Mouse (Mus musculus): Measurements from ENCODE around the gene Med16.
A peak's percentile ranks its signal among the peaks of the same experiment; 100 is the strongest.

The Med16 gene

DNA sequence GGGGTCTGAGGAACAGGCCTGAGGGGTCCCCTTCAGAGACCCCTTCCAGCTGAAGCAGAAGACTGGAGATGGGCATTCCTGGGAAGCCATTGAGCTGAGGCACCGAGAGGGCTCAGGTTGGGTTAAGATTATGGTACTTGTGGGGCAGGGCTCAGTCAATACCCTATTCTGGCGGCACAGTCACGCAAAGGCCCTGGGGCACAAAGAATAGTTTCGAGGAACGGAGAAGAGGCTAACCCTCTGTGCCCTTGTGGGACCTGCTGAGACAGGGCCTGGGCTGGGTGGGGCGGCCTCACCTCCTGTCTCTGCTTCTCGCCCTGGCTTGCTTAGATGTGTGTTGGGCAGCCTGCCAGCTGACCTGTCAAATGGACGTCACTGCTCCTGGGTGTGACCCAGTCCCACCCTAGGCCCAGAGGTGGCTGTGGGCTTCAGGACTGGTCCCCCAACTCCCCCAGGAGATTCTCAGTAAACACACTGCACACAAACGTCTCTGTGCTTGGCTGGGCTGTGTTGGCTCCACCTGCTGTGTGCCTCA is 24.5 kb upstream of the Med16 start:
- no peak for DNase-seq (ENCODE audit: low read depth, low spot score)

DNA sequence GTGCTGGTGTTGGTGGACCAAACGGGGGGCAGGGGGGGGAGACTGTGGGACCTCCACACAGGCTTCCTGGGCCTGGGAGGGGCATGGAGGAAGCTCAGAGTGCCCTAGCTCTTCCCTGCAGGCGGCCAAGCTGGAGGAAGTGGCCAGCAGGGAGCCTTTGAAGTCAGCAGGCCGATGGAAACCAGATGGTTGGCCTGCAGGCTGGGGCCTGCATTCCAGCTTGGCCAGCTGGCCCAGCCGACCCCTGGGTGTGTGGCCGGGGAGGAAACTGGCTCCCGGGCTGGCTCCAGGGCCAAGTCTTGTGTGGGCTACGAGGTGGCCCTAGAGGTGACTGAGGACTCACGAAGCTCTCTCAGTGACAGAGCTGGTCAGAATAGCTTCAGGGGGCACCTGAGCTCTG is 24.0 kb upstream of the Med16 start:
- no peak for DNase-seq (ENCODE audit: low read depth, low spot score)

DNA sequence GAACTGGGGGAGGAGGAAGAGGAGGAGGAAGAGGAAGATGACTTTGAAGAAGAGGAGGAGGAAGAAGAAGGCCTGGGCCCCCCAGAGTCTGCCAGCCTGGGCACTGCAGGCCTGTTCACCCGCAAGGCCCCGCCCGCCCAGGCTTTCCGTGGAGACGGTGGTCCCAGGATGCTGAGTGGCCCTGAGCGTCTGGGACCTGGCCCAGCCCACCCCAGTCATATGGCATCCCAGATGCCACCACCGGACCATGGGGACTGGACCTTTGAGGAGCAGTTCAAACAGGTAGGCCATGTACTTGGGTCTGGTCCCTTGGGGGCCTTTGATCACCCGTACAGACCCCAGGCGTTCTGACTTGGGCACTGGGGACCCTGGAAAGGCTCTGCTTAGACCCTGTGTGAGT is 23.1 kb upstream of the Med16 start:
- DNase-seq (ENCODE audit: low read depth, low spot score), result no peak

DNA sequence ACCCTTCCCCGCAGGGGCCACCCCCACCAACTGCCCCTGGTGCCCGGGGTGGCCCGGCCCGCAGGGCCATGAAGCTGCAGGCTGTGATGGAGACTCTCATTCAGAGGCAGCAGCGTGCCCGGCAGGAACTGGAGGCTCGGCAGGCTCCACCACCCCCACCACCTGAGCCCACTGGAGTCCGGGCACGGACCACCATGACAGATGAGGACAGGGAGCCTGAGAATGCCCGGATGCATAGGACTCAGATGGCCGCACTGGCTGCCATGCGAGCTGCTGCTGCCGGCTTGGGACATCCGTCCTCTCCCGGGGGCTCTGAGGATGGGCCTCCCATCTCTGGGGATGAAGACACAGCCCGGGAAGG is 22.1 kb upstream of the Med16 start:
- no peak for DNase-seq (ENCODE audit: low read depth, low spot score)

DNA sequence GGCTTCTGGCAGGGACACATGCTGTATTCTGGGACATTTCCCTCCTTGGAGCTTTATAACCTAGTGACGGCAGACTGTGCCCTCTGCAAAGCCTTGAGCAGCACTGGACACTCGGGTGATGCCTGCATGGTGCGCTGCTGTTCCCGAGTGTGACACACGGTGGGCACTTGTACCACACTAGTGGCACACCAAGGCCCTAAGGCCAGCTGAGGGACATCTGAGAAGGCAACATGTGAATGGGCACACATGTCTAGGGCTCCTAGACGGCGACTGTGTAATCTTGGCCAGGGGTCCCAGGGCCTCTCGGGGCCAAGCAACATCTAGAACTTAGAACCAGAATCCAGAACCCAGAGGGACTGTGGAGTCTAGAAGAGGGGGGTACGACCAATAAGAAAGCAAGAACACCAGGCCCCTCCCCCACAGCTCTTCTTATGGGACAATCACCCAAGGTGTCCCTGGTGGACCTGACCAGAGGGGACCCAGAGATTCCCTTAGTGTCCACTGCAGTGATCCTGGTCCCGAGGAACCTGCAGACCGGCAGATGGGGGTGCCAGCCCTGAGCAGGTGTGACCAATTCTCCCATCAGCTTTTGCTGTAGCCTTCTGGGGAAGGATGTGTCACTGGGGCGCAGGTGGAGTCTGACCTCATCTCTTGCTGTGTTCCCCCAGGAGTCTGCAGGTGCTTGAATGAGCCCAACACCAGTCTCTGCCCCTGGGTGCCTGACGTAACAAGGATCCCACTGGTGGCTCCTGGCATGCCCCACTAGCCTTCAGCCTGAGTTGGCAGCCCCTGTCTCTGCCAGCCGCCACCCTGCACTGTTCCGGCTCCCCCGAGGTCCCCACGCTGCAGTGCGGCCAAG is 21.5 kb upstream of the Med16 start:
- DNase-seq (ENCODE audit: low read depth, low spot score), result no peak

DNA sequence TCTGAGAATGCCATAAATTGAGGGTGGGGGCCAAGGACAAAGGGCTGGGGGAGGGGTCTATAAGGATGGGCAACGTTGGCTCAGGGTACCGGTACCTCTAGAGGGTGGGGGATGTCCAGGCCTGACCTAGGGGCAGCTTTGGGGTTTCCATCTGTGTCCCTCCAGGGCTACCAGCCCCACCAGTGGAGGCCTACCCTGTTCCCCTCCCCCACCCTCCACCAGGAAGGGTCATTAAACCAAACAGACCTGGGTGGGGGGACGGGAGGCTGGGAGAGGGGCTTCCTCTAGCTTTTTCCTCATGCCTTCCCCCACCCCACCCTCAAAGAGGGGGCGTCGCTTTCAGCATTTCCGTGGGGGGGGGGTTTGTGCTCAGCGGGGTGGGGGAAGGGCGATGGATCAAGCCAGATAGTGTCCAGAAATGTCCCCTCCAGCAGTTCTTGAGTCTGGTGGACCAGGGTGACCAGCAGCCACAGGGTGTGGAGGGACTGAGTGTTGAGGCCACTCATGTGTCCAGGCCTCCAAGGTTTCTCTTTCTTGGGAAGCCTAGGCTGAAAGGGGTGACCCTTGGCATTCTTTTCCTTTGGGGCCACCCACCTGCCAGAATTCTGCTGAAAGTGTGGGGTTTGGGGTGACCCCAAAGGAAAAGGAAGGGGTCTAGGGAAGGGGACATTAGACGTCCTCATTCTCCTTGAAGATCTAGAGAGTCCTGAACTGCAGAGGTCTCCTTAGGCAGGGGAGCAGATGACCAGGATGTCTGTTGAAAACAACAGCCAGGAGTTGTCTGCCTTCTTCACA is 20.4 kb upstream of the Med16 start:
- DNase-seq (ENCODE audit: low read depth, low spot score), result no peak

DNA sequence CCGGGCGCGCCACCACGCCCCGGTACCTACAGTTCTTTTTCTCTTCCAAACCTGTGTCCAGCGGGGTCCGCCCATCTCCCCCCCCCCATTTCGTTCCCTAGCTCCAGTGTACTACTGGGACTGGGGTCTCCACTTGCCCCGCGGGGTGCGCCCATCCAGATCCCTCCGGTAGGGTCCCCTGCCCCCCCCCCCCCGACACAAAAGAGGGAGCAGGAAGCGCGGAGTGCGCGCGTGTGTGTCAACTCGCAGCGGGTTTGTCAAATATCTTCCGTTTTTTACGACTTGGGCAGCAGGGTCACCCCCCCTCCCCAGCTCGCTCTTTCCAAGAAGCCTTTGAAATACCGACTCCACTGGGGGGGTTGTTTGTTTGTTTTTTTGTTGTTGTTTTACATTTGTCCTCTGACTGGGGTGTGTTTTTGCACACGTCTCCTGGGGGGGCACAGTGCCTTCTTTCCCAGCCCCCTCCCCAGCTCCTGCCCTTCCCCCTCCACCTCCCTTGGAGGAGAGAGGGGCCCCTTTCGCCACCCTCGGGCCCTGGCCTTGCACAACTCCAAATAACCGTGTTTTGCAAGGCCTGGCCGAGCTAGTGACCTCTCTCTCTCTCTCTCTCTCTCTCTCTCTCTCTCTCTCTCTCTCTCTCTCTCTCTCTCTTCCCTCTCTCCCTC is 19.4 kb upstream of the Med16 start:
- DNase-seq (ENCODE audit: low read depth, low spot score), result peak; percentile 63

DNA sequence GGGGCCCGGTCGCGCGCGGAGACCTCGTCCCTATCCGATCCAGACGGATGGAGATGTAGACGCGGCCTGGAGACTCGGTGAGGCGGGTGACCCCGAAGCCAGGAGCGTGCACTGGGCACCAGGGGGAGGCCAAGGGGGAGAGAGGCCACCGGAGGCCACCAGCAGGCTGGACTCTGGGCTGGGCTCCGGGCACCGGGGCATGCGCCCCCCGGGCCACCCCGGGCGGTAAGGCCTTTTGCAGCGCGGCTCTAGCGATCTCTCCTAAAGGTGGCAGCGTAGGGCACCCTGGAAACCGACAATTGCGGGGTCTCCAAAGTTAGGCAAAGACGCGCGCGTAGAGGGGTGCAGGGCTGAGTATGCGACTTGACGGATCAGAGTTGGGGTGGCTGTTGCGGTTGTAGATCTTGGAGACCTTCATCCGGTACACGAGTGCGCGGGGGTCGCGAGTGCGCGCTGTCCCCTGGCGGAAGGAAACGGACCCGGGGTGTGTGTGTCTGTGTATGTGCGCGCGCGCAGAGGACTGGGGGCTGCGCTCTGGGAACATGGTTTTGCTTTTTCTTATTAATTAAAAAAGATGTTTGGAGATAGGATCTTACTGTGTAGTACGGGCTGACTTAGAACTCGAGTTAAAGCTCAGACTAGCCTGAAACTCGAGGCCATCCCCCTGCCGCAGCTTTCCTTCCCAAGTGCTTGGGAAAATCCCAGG is 18.8 kb upstream of the Med16 start:
- peak; percentile 65 for DNase-seq (ENCODE audit: low read depth, low spot score)

DNA sequence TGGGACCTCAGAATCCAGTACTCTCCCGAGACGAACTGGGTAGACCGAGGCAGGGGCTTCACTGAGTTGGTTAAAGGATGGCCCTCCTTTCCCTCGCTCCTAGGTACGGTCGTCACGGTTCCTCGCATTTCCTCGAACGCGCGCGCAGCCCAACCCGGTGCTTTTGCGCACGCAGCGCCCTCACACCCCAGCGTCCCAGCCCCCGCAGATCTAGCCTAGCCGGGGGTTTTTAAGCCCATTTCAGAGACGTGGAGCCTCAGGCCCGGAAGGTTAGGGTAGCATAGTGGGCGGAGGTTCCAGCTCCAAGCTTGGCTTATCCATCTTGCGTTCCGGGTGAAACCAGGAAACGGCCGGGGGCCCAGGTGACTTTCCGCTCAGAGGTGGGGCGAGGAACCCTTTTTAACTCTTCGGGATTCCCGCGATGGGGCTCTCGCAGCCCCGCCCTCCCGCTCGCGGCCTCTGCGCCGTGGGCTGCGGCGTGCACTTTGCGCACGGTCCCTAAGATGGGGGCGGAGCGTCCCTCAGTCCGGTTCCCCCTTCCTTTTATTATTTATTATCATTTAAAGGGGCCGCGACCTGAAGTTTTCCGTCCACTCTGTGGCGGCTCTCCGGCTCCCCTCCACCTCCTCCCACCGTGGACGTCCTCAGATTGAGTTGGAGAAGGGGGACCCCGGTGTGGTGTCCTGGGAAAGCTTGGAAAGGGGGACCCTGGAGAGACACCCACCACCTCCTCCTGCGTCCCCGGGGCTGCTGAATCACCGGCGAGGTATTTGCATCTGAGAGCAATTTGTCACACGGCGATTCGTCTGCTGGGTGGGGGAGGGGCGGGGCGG is 18.0 kb upstream of the Med16 start, which contains the start of gene Arid3a:
Gene Arid3a (plus strand): TSS at position 553 of the 833 bp plus-strand sequence.
- DNase-seq (ENCODE audit: low read depth, low spot score), result peak; percentile 97

DNA sequence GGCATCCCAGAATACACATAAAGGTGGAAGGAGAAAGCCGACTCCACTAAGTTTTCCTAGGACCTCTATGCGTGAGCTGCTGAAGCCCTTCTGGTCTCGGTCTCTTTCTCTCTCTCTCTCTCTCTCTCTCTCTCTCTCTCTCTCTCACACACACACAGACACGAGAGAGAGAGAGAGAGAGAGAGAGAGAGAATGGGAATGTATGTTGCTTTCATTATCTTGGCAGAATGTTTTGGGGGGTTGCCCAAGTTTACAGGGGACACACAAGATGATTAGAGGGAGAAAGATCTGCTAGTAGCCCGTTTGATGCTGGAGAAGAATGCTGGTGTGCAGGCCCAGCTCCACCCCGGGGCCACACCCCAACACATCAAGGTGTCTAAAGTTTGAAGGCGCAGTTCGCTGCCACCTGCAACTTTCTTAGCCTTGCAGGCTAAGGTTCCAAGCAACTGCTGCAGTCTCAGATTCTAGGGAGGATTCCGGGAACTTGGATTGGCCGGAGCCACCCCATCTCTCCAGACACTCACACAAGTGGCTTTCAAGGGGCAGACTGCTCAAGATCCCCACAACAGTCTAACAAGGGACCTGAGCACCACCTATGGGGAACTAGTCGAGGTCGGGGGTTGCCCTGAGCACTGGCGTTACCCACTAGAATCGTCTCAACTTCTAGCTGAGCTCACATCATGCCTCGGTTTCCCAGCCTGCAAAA is 17.2 kb upstream of the Med16 start:
- peak; percentile 60 for DNase-seq (ENCODE audit: low read depth, low spot score)

DNA sequence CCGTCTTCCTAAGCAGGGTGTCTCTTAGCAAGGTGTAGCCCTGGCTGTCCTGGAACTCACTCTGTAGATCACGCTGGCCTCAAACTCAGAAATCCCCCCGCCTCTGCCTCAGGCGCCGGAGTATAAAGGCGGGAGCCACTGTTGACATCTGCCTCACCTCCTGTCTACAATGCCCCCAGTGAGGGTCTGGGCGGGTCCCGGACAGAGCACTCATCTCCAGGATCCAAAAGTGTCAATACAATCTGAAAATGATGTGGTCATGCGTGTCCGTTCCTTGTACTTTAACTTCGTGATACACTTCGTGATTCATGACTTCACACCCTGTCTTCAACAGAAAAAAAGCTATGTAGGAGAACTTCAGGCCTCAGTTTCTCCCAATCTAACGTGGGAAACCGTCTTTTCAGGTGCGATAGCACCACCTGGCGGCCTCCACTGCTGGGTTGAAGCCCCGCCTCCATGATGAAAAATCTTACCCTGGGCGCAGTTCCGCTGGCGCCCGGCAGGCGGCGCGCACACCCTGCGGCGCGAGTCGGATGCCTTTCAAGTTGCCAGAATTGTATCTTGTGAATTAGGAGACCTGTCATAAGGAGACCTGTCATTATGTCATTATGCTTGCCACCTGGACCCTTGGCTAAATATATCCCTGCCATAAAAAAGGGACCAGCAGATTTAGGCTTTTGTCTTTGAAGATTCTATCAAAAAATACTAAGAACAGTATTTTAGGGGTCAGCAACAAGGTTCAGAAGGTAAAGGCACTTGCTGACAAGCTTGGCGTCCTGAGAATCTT is 16.5 kb upstream of the Med16 start:
- peak; percentile 95 for DNase-seq (ENCODE audit: low read depth, low spot score)

DNA sequence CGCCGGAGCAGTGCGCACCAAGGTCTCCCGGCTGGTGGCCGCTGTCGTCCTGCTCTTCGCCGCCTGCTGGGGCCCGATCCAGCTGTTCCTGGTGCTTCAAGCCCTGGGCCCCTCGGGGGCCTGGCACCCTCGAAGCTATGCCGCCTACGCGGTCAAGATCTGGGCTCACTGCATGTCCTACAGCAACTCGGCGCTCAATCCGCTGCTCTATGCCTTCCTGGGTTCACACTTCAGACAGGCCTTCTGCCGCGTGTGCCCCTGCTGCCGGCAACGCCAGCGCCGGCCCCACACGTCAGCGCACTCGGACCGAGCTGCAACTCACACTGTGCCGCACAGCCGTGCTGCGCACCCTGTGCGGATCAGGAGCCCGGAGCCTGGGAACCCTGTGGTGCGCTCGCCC is 12.8 kb upstream of the Med16 start:
- DNase-seq (ENCODE audit: low read depth, low spot score), result no peak

DNA sequence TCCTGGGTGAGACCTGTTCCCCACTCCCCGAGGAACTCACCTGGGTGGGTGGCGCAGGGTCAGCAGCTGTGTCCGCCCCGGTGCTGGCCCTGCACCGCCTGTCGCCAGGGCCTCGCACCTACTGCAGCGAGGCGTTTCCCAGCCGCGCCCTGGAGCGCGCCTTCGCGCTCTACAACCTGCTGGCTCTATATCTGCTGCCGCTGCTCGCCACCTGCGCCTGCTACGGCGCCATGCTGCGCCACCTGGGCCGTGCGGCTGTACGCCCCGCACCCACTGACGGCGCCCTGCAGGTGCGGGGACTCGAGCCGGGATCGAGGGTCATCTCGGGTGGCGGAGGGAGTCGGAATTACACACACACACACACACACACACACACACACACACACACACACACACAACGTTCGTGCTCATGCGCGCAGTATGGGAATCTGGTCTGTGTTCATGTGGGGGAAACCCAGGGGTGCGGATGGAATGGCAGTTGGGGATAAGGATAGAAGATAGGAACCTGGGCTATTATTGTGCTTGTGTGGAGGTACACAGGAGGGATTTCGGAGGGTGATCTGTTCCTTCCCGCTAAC is 12.3 kb upstream of the Med16 start, which contains the start of gene R3hdm4:
Gene R3hdm4 (minus strand): TSS at position 251 of the 578 bp plus-strand sequence.
- no peak for DNase-seq (ENCODE audit: low read depth, low spot score)

DNA sequence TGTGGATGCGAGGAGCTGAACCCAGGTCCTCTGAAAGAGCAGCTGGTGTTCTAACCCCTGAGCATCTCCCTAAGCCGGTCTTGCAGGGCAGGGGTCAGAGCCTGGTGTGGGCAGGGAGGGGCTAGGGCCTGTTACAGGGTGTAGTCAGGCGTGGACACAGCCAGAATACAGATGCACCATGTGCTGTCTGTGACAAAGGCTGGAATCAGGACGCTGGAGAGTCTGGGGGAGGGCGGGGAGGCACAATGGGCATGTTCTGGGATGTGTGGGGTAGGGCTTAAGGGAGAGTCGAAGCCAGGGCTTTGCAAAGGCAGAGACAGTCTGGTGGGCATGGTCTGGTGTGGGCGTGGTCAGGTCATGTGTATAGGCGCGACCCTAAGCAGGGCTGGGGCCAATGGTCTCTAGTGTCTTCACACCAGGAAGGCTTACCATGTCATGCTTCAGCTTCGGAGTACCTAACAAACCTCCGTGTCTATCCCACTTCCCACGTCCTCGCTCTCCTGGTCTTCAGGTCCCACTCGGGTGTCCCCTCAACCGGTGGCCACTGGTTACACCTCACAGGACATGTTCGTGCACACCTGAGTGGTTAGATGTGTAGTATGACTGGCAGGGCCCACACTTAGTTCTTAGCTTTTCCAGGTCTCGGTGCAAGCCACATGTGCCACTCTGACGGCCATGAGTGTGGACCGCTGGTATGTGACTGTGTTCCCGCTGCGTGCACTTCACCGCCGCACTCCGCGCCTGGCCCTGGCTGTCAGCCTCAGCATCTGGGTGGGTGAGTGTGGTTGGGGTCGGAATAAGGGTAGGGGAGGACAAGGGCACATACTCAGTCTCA is 11.6 kb upstream of the Med16 start:
- DNase-seq (ENCODE audit: low read depth, low spot score), result no peak

DNA sequence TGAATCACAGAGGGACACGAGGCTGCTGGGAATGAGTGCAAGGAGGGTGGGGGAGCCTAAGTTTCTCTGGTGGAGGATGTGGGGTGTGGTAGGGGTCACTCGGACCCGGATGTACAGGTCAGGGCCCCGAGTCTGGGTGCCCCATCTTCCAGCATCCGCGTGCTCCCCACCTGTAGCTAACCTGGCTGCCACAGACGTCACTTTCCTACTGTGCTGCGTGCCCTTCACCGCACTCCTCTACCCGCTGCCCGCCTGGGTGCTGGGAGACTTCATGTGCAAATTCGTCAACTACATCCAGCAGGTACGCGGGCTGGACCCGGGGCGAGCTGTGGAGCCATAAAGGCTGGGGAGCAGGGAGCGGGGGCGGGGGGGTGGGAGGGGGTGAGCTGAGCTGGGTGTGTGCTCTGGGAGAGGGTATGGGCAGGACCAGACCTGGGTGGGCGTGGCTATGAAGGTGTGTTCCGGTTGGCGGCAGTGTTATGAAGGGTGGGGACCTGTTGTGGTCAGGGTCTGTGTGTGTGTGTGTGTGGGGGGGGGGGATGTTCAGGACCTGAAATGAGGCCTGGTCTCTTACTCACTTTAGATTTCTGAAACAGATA is 10.6 kb upstream of the Med16 start:
- DNase-seq (ENCODE audit: low read depth, low spot score), result peak; percentile 59

DNA sequence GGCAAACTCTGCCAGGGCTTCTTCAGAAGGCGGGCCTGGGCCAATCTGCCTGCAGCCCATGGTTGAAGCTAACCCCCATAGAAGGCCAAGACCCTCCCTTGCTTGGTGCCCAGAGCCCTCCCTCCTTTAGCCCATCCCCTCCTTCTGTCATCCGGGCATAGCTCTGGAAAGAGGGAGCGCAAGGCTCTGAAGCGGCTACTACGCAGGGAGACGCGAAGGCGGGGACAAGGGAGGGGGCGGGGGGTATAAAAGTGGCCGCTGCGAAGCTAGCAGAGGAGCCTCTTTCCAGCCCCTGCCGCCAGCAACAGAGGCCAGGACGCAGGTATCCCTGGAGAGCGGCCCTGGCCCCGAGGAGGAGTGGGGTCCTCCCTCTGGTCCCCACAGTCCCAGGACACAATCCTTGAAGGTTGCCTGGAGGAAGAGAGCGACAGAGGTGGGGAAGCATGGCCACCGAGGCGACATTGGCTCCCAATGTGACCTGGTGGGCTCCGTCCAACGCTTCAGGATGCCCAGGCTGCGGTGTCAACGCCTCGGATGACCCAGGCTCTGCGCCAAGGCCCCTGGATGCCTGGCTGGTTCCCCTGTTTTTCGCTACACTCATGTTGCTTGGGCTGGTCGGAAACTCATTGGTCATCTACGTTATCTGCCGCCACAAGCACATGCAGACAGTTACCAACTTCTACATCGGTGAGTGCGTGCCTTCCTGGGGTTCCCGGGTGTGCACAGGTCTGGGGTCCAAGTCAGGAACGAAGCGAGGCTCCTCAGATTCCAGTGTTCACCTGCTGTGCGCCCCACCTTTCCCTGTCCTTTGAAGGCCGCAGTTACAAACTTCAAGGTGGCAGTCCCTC is 9.7 kb upstream of the Med16 start:
- no peak for DNase-seq (ENCODE audit: low read depth, low spot score)
